Mouse (Mus musculus): ENCODE measurements at regions not wholly inside any gene's neighbourhood (a gene's known extent, or its start where the extent isn't known, plus 50 kb on each side); places are given as distances from the start of the nearest gene placed in this dataset.

GRCm38 (mm10) chr2:169293351-169293750, 294.2 kb downstream of the Gm11011 start:
- ATAC-seq (ENCODE audit: low FRiP score, low TSS enrichment), result no peak

DNA sequence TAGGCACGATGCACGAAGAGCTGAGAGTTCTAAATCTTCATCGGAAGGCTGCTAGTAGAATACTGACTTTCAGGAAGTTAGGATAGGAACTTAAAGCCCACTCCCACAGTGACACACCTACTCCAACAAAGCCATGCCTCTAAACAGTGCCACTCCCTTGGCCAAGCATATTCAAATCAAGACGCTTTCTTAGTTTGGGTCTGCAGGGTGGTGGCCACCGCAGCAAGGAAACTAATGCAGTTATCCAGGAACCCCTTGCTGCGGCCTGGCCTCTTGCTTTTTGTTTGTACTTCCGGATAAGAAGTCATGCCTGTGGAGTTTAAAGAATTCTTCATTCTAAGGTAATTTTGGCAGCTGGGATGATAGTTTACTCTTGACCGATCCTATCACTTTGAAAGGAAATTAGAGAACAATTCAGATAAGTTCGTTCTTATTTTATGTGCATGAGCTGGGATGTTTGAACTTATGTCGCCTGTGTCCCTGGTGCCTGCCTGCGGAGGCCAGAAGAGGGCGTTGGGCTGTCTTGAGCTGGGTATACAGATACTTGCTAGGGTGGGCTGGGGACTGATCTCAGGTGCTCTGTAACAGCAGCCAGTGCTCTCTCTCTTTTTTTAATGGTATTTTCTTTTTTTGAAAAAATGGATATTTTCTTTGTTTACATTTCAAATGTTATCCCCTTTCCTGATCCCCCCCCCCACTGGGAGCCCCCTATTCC, 298.5 kb downstream of the Gm11011 start:
- no peak for TF ChIP-seq EP300 (optimal IDR thresholded peaks at IDR 0.05)
- no peak for TF ChIP-seq CTCF (IDR thresholded peaks at IDR 0.05; ENCODE audit: low read depth)
- Histone ChIP-seq H3K27ac (replicated peaks) (no peak overlapping the region), H3K9me3 (ENCODE audit: control insufficient read depth, low read length) (no peaks in the 10 kb centered on the region), H3K4me2 (replicated peaks; ENCODE audit: low read depth) (no peak overlapping the region), H3K4me3 (ENCODE audit: low read depth, low read length) (no peak overlapping the region), H3K4me1 (replicated peaks; ENCODE audit: control insufficient read depth, insufficient read depth) (no peaks in the 10 kb centered on the region), H3K9ac (ENCODE audit: low read length) (no peak overlapping the region), H3K27me3 (ENCODE audit: control insufficient read depth, insufficient read depth, low read length) (no peaks in the 10 kb centered on the region), H3K36me3 (ENCODE audit: control insufficient read depth, insufficient read depth, low read length) (no peaks in the 10 kb centered on the region)
- WGBS, result 81% methylated on average over 12 of the region's 12 CpGs
- ATAC-seq (ENCODE audit: low FRiP score, low TSS enrichment) (no peak), DNase-seq (ENCODE audit: low spot score) (no peak)

More at GRCm38 (mm10) chr2:169293351-169293750, 294.2 kb downstream of the Gm11011 start:
- H3K4me1 ChIP-seq (replicated peaks; ENCODE audit: control insufficient read depth, insufficient read depth), result no peaks in the 10 kb centered on the region
- H3K36me3 ChIP-seq (ENCODE audit: control insufficient read depth, insufficient read depth, low read length), result no peaks in the 10 kb centered on the region
- H3K4me2 ChIP-seq (replicated peaks; ENCODE audit: low read depth), result no peak overlapping the region
- 44% methylated on average over 3 of the region's 3 CpGs for WGBS
- no peaks in the 10 kb centered on the region for H3K9me3 ChIP-seq (ENCODE audit: control insufficient read depth, low read length)
- no peak overlapping the region for H3K9ac ChIP-seq (ENCODE audit: low read length)
- no peak overlapping the region for H3K27ac ChIP-seq (replicated peaks)
- no peak for DNase-seq (ENCODE audit: low spot score)
- no peaks in the 10 kb centered on the region for H3K27me3 ChIP-seq (ENCODE audit: control insufficient read depth, insufficient read depth, low read length)
- no peak overlapping the region for H3K4me3 ChIP-seq (ENCODE audit: low read depth, low read length)
- TF ChIP-seq EP300 (optimal IDR thresholded peaks at IDR 0.05) (no peak), CTCF (IDR thresholded peaks at IDR 0.05; ENCODE audit: low read depth) (no peak)

DNA sequence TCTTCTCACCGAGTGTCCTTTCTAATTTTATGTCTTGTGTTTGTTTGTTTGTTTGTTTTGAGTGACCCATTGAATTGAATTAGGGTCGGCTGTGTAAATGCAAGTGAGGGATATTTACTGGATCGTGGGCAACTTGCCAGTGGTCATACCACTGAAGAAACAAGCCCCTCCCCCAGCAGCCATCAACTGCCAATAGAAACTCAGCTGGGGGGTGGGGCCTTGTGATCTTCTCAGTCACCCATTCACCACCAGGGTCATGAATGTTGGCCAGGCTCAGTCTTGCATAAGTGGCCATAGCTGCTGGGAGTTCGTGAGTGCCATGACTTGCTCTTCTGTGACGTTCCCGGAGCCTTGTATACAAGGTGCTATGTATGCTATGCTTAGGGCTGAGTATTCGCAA, 300.8 kb downstream of the Gm11011 start:
- Histone ChIP-seq H3K27ac (replicated peaks) (no peak overlapping the region), H3K4me1 (replicated peaks; ENCODE audit: control insufficient read depth, insufficient read depth) (no peaks in the 10 kb centered on the region), H3K4me2 (replicated peaks; ENCODE audit: low read depth) (no peak overlapping the region), H3K9ac (ENCODE audit: low read length) (no peak overlapping the region), H3K9me3 (ENCODE audit: control insufficient read depth, low read length) (no peaks in the 10 kb centered on the region), H3K4me3 (ENCODE audit: low read depth, low read length) (no peak overlapping the region), H3K27me3 (ENCODE audit: control insufficient read depth, insufficient read depth, low read length) (no peaks in the 10 kb centered on the region), H3K36me3 (ENCODE audit: control insufficient read depth, insufficient read depth, low read length) (no peaks in the 10 kb centered on the region)
- DNase-seq (ENCODE audit: low spot score) (no peak), ATAC-seq (ENCODE audit: low FRiP score, low TSS enrichment) (no peak)
- TF ChIP-seq CTCF (IDR thresholded peaks at IDR 0.05; ENCODE audit: low read depth), result no peak
- TF ChIP-seq EP300 (optimal IDR thresholded peaks at IDR 0.05), result no peak
- WGBS, result 84% methylated on average over 7 of the region's 7 CpGs

GRCm38 (mm10) chr2:169282508-169283117, 304.9 kb downstream of the Gm11011 start:
- no peak overlapping the region for H3K9ac ChIP-seq (ENCODE audit: low read length)
- DNase-seq (ENCODE audit: low spot score) (no peak), ATAC-seq (ENCODE audit: low FRiP score, low TSS enrichment) (no peak)
- no peaks in the 10 kb centered on the region for H3K27me3 ChIP-seq (ENCODE audit: control insufficient read depth, insufficient read depth, low read length)
- WGBS, result 78% methylated on average over 13 of the region's 13 CpGs
- TF ChIP-seq CTCF (IDR thresholded peaks at IDR 0.05; ENCODE audit: low read depth), result no peak
- TF ChIP-seq EP300 (optimal IDR thresholded peaks at IDR 0.05), result no peak
- no peaks in the 10 kb centered on the region for H3K4me1 ChIP-seq (replicated peaks; ENCODE audit: control insufficient read depth, insufficient read depth)
- H3K9me3 ChIP-seq (ENCODE audit: control insufficient read depth, low read length), result no peaks in the 10 kb centered on the region
- H3K4me2 ChIP-seq (replicated peaks; ENCODE audit: low read depth), result no peak overlapping the region
- H3K27ac ChIP-seq (replicated peaks), result no peak overlapping the region
- H3K4me3 ChIP-seq (ENCODE audit: low read depth, low read length), result no peak overlapping the region
- H3K36me3 ChIP-seq (ENCODE audit: control insufficient read depth, insufficient read depth, low read length), result no peaks in the 10 kb centered on the region

DNA sequence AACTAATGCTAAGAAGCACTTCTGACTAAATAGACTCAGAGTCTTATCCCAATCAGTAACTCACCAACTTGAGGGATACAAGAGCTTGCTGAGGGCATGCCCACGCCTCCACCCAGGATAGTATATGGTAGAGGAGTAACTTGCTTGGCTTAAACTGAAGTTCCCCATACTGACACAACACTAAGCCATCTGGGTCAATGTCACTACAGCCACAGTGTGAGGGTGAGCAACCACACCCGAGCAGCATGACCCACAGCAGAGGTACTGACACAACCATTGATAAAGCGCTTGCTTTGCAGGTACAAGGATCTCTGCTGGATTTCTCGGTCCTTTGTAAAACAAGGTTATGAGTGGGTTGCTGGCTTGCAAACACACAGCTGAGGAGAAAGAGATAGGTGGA, 312.2 kb downstream of the Gm11011 start:
- H3K27ac ChIP-seq (replicated peaks), result no peak overlapping the region
- H3K4me1 ChIP-seq (replicated peaks; ENCODE audit: control insufficient read depth, insufficient read depth), result no peaks in the 10 kb centered on the region
- ATAC-seq (ENCODE audit: low FRiP score, low TSS enrichment), result no peak
- H3K4me2 ChIP-seq (replicated peaks; ENCODE audit: low read depth), result no peak overlapping the region
- 89% methylated on average over 4 of the region's 4 CpGs for WGBS
- no peak overlapping the region for H3K4me3 ChIP-seq (ENCODE audit: low read depth, low read length)
- H3K36me3 ChIP-seq (ENCODE audit: control insufficient read depth, insufficient read depth, low read length), result no peaks in the 10 kb centered on the region
- no peaks in the 10 kb centered on the region for H3K9me3 ChIP-seq (ENCODE audit: control insufficient read depth, low read length)
- H3K9ac ChIP-seq (ENCODE audit: low read length), result no peak overlapping the region
- no peak for DNase-seq (ENCODE audit: low spot score)
- TF ChIP-seq EP300 (optimal IDR thresholded peaks at IDR 0.05) (no peak), CTCF (IDR thresholded peaks at IDR 0.05; ENCODE audit: low read depth) (no peak)
- no peaks in the 10 kb centered on the region for H3K27me3 ChIP-seq (ENCODE audit: control insufficient read depth, insufficient read depth, low read length)

DNA sequence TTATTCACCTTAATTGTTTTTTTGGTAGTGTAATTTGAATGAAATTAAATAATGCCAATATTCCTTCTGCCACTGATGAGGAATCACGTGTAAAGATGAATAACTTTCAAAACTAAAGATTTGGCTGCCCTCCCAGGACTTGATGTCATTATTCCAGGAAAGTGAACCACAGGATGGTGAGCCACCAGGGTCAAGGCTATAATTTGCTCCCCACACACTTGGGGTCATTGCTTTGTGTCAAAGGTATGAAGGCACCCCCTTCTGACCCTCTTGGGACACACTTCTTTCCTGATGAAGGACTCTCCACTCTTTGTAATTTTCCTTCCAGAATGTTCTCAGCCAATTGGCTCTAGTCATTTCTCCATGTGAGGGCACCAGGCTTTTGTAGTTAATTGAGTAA, 313.4 kb downstream of the Gm11011 start:
- no peaks in the 10 kb centered on the region for H3K27me3 ChIP-seq (ENCODE audit: control insufficient read depth, insufficient read depth, low read length)
- no peak overlapping the region for H3K9ac ChIP-seq (ENCODE audit: low read length)
- H3K4me1 ChIP-seq (replicated peaks; ENCODE audit: control insufficient read depth, insufficient read depth), result no peaks in the 10 kb centered on the region
- ATAC-seq (ENCODE audit: low FRiP score, low TSS enrichment) (no peak), DNase-seq (ENCODE audit: low spot score) (no peak)
- TF ChIP-seq EP300 (optimal IDR thresholded peaks at IDR 0.05) (no peak), CTCF (IDR thresholded peaks at IDR 0.05; ENCODE audit: low read depth) (no peak)
- H3K9me3 ChIP-seq (ENCODE audit: control insufficient read depth, low read length), result no peaks in the 10 kb centered on the region
- 60% methylated on average over 1 of the region's 1 CpGs for WGBS
- H3K4me2 ChIP-seq (replicated peaks; ENCODE audit: low read depth), result no peak overlapping the region
- no peak overlapping the region for H3K4me3 ChIP-seq (ENCODE audit: low read depth, low read length)
- no peaks in the 10 kb centered on the region for H3K36me3 ChIP-seq (ENCODE audit: control insufficient read depth, insufficient read depth, low read length)
- H3K27ac ChIP-seq (replicated peaks), result no peak overlapping the region

All from stomach, postnatal 0 days (tissue).